Mouse (Mus musculus): ENCODE results near the gene Gart.
"Not testable (repeated sequence)": the region's sequence is repeated elsewhere in the genome, so short reads cannot be mapped to it uniquely, and the experiment has no call there.

The Gart gene

DNA sequence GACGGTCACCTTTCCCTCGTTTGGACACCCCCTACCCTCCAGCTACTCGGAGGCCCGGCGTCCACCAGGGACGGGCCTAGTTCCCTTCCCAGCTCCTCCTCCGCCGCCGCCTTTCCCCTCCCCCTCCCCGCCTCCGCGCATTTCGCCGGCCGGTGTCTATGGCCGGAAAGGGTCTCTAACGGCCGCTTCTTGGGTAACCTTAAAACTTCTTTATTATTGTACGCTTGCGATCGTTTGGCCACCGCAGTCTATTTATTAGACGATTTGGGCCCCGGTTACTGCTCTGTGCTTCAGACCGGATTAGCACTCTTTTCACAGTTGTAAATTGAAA, 1.4 kb upstream of the Gart start:
- peak; percentile 33 for DNase-seq (ENCODE audit: low read depth, low spot score)

GRCm38 (mm10) chr16:91647461-91648219, 888 bp upstream of the Gart start, which contains the start of gene Son:
TSS of gene Son (plus strand) at chr16:91647506.
- DNase-seq (ENCODE audit: low read depth, low spot score): peak; percentile 89

GRCm38 (mm10) chr16:91645995-91646602, 653 bp downstream of the Gart start:
- no peak for DNase-seq (ENCODE audit: low read depth, low spot score)

DNA sequence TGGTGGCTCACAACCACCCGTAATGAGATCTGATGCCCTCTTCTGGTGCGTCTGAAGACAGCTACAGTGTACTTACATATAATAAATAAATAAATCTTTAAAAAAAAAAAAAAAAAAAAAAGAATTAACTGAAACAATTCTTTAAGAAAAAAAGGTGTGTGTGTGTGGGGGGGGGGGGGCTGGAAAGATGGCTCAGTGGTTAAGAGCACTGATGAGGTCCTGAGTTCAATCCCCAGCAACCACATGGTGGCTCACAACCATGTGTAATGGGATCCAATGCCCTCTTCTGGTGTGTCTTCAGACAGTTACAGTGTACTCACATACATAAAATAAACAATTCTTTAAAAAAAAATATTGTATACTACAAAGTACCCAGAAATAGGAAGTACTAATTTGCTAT, 1.3 kb downstream of the Gart start:
- DNase-seq (ENCODE audit: low read depth, low spot score): not testable (repeated sequence)

DNA sequence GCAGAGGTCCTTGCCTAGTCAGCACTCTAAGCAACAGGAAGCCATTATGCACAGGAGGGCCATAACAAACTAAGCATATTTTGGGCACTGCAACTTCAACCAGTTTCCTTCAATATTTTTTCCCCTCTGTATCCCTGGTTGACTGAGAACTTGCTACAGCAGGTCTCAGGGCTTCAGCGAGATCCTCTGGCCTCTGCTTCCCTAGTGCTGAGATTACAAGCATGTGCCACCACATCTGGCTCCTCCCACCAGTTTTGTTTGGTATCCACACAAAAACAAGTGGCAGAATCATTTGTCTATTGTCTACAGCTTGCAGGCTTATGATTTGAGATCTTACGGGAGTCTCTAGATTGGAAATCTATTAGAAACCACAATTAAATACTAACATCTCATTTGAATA, 1.9 kb downstream of the Gart start:
- no peak for DNase-seq (ENCODE audit: low read depth, low spot score)

DNA sequence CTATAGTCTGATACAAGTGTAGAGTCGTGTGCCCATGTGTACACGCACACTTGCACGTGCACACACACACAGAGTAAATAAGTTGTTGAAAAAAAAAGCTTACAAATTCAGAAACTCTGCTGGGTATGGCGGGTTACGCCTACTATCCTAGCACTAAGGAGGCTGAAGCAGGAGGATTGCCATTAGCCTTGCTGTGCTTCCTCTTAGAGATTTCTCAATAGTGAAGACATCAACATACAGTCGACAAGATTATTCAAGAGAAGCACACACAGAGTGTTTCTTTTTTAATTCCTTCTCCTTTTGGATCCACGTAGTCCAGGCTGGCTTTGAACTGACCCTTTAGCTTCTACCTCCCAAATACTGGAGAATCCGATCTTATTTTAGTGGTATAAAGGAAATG, 6.6 kb downstream of the Gart start:
- no peak for DNase-seq (ENCODE audit: low read depth, low spot score)

GRCm38 (mm10) chr16:91639636-91640035, 7.1 kb downstream of the Gart start:
- no peak for DNase-seq (ENCODE audit: low read depth, low spot score)

GRCm38 (mm10) chr16:91639161-91639560, 7.6 kb downstream of the Gart start:
- DNase-seq (ENCODE audit: low read depth, low spot score): no peak

DNA sequence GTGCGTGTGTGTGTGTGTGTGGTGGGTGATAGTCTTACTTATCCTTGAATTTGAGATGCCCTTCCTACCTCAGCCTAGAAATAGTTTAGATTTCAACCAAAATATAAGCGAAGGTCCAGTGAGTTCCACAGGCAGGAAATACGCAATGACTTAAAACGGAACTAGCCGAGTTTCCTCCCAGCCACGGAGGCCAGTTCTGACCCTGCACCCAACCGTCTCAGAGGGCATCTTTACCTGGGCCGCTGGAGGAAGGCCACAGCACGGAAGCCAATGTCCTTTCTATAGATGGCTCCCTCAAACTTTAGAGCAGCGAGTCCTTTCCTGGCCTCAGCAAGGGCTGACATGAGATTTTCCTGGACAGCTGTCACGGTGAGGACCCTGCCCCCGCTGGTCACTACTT, 13.1 kb downstream of the Gart start:
- DNase-seq (ENCODE audit: low read depth, low spot score): no peak

- no peak for DNase-seq (ENCODE audit: low read depth, low spot score)
Observed at GRCm38 (mm10) chr16:91632940-91633339, 13.8 kb downstream of the Gart start.

- DNase-seq (ENCODE audit: low read depth, low spot score): no peak
Observed at GRCm38 (mm10) chr16:91632439-91632838, 14.3 kb downstream of the Gart start.

- DNase-seq (ENCODE audit: low read depth, low spot score): no peak
Observed at GRCm38 (mm10) chr16:91630584-91630983, 16.2 kb downstream of the Gart start.

GRCm38 (mm10) chr16:91629749-91630148, 17.0 kb downstream of the Gart start:
- DNase-seq (ENCODE audit: low read depth, low spot score): no peak

DNA sequence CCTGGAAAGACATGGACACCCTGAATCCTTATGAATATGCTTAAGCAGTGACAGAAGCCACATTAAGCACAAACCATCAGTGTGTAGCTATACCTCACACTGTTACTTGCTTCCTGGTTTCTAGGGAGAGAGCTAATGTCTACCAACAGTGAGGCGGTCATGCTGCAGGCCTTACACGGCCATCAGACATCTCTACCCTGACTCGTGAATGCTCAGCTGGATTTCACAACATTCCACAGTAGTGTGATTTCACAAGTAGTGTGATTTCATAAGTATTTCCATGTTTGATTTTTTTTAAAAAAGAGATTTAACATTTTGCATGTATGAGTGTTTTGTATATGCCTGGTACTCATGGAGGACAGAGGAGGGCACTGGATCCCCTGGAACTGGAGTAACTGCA, 18.1 kb downstream of the Gart start:
- no peak for DNase-seq (ENCODE audit: low read depth, low spot score)

GRCm38 (mm10) chr16:91627831-91628230, 18.9 kb downstream of the Gart start:
- no peak for DNase-seq (ENCODE audit: low read depth, low spot score)

- no peak for DNase-seq (ENCODE audit: low read depth, low spot score)
Observed at GRCm38 (mm10) chr16:91623074-91623473, 23.7 kb downstream of the Gart start.

- DNase-seq (ENCODE audit: low read depth, low spot score): no peak
Observed at GRCm38 (mm10) chr16:91620991-91621390, 25.8 kb downstream of the Gart start.

GRCm38 (mm10) chr16:91620185-91620584, 26.6 kb downstream of the Gart start:
- no peak for DNase-seq (ENCODE audit: low read depth, low spot score)

DNA sequence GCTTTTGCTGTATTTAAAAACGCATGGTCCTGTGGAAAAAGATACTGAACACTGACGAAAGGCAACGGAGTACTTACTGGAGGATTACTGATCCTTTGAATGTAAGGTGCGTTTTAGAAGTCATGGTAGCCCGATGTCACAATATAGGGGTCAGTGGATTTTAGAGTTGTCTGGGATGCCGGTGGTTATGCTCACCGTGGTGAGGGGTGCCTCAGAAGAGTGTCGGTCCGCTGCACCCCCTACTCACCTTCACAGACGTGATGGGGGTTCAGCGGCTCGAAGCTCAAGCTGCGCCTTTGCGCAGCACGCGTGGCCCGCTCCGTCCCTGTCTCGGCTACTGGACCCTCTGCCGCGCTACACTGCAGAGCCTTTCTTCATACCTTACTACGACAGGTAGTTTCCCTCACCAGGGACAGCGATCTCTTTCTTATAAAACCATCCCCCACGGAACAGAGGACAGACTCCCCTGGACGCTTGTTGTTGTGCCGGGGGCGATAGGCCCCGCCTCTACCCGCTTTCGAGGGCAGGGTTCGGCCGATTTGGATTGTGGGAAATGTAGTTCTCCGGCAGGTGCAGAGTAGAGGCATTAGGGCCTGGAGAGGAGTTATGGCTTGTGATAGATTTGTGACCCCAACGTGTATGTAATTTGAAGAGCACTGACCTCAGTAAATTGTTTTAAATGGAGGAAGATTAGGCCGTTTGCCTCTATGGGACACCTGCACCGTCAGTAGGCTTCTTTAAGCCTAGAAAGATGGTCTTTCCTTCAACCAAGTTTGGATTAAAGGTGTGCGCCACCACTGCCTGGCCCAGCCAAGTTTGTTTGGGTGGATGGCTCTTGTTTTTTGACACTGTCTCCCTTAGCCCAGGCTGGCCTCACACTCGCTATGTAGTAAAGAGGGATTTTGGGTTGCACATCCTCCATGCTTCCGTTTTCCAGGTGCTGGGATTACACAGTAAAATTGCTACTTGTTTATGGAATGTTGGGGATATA, 27.9 kb downstream of the Gart start, which contains the start of gene Dnajc28:
Gene Dnajc28 (minus strand): TSS at position 516 of the 991 bp plus-strand sequence.
- no peak for DNase-seq (ENCODE audit: low read depth, low spot score)

GRCm38 (mm10) chr16:91614552-91614951, 32.2 kb downstream of the Gart start:
- DNase-seq (ENCODE audit: low read depth, low spot score): no peak

- no peak for DNase-seq (ENCODE audit: low read depth, low spot score)
Observed at GRCm38 (mm10) chr16:91612525-91612924, 34.2 kb downstream of the Gart start.

DNA sequence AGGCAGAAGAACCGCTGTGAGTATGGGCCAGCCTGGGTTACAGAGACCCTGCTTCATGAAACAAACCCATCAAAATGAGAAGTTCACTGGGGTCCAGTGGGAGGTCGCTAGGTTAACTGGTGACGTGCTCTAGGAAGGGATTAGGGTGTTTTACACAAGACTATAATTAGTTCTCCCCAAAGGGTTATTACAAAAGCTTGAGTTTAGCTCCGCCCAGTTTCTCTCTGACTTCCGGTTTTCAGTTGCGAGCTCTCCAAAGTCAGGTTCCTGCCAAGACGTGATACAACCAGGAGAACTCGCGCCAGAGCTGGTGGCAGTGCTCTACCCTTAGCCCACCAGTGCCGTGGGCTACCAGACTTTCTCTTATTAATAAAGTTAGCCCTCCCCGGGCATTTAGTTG, 35.5 kb downstream of the Gart start:
- DNase-seq (ENCODE audit: low read depth, low spot score): no peak
